Mouse (Mus musculus): ENCODE data around the gene Avil.

- TF ChIP-seq KAT2A (conservative IDR thresholded peaks at IDR 0.05; ENCODE audit: low read depth, low read length) (no peak), ZKSCAN1 (IDR thresholded peaks at IDR 0.05; ENCODE audit: low read depth, low read length) (no peak), POLR2AphosphoS5 (IDR thresholded peaks at IDR 0.05; ENCODE audit: borderline replicate concordance, low read depth, low read length) (no peak), GATA1 (IDR thresholded peaks at IDR 0.05; ENCODE audit: low read depth, low read length) (no peak), ZMIZ1 (IDR thresholded peaks at IDR 0.05; ENCODE audit: low read depth, low read length) (no peak), POLR2A (IDR thresholded peaks at IDR 0.05; ENCODE audit: control insufficient read depth in 1 of 2, insufficient read depth in 1 of 2, low read depth in 1 of 2, low read length in 2 of 2, poor library complexity in 1 of 2) (no peak), TAL1 (IDR thresholded peaks at IDR 0.05; ENCODE audit: low read length) (no peak)
Measured at GRCm38 (mm10) chr10:127048608-127049394, 48.3 kb downstream of the Avil start.
